Mouse (Mus musculus) neural tube, embryonic 12.5 days (tissue): ENCODE data around the gene Gemin2. TPM values are rescaled to one million over a fixed set of nuclear protein-coding genes. Genes with fewer than 3 reads are reported as not detected.

ENCODE experiments used
- polyA plus RNA-seq: library from polyadenylated mRNA; unstranded; fragments of >200 nt; fragmentation: Nextera tagmentation; extraction: Ambion mirVana; gene quantifications from 2 replicates; pipeline ENCODE4 v1.2.1, GENCODE M21; 2016

The Gemin2 gene
- polyA plus RNA-seq, 1 experiment from 2014 or later: 19.8 TPM

Other genes starting within 250 kb of the Gemin2 start
- 99.4 and 108 TPM in 2 replicates for gene Sec23a, start 1.4 kb upstream of the Gemin2 start, polyA plus RNA-seq
- 118 and 121 TPM in 2 replicates for gene Trappc6b, start 48.1 kb downstream of the Gemin2 start, polyA plus RNA-seq
- 109 and 112 TPM in 2 replicates for gene Pnn, start 53.5 kb downstream of the Gemin2 start, polyA plus RNA-seq
- gene Mia2, start 82.4 kb downstream of the Gemin2 start, polyA plus RNA-seq: 52.2 and 53.8 TPM in 2 replicates
- 9.9 and 10.8 TPM in 2 replicates for gene Fbxo33, start 206.3 kb downstream of the Gemin2 start, polyA plus RNA-seq